Mouse (Mus musculus): ENCODE measurements around the gene Trpt1. TPM values are rescaled to one million over a fixed set of nuclear protein-coding genes. Genes with fewer than 3 reads are reported as not detected.
"Not testable (repeated sequence)": the region's sequence is repeated elsewhere in the genome, so short reads cannot be mapped to it uniquely, and the experiment has no call there.

Trpt1 gene
- polyA plus RNA-seq, 1 experiment from 2014 or later, result 9.7 TPM

DNA sequence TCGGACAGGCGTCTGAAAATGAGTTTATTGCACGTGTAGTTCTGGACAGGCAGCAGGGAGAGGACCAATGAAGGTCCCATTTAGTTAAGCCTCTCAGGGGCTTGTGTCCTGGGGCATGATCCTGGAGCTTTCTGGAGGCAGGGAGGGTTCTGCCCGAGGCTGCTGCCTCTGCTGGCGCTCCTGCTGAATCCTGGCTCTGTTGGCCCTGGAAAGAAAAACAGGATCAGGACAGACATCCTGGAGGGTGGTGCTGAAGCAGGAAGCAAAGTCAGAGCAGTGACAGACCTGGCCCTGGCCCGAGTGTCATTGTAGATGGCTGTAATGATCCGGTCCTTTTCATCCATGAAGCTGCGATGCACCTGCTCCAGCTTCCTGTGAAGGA, 8.0 kb upstream of the Trpt1 start:
- Histone ChIP-seq H3K4me2 (peak overlapping the region; percentile 89), H3K27ac (peak overlapping the region; percentile 92), H3K36me3 (peaks cover 19% of the 10 kb centered on the region), H3K27me3 (no peaks in the 10 kb centered on the region), H3K4me3 (peak overlapping the region; percentile 93), H3K9ac (peak overlapping the region; percentile 95), H3K4me1 (peaks cover 27% of the 10 kb centered on the region), H3K9me3 (no peaks in the 10 kb centered on the region)
- 4% methylated on average over 8 of the region's 8 CpGs for WGBS
- no peak for ATAC-seq (ENCODE audit: borderline replicate concordance, extremely low read depth, low FRiP score, low TSS enrichment)

GRCm38 (mm10) chr19:6989251-6989650, 6.7 kb upstream of the Trpt1 start:
- Histone ChIP-seq H3K27me3 (no peaks in the 10 kb centered on the region), H3K9me3 (no peaks in the 10 kb centered on the region), H3K4me1 (peaks cover 35% of the 10 kb centered on the region), H3K36me3 (peaks cover 9% of the 10 kb centered on the region), H3K4me3 (no peak overlapping the region), H3K4me2 (no peak overlapping the region), H3K9ac (no peak overlapping the region), H3K27ac (peak overlapping the region; percentile 6; the same call in 1 of the 2 replicates)
- WGBS, result 73% methylated on average over 8 of the region's 8 CpGs
- ATAC-seq (ENCODE audit: borderline replicate concordance, extremely low read depth, low FRiP score, low TSS enrichment), result no peak

GRCm38 (mm10) chr19:6990712-6991111, 5.2 kb upstream of the Trpt1 start:
- Histone ChIP-seq H3K27me3 (no peaks in the 10 kb centered on the region), H3K4me2 (no peak overlapping the region), H3K36me3 (no peaks in the 10 kb centered on the region), H3K9me3 (no peaks in the 10 kb centered on the region), H3K4me1 (peaks cover 49% of the 10 kb centered on the region), H3K9ac (no peak overlapping the region), H3K27ac (no peak overlapping the region), H3K4me3 (no peak overlapping the region)
- no peak for ATAC-seq (ENCODE audit: borderline replicate concordance, extremely low read depth, low FRiP score, low TSS enrichment)
- WGBS, result 85% methylated on average over 6 of the region's 6 CpGs

DNA sequence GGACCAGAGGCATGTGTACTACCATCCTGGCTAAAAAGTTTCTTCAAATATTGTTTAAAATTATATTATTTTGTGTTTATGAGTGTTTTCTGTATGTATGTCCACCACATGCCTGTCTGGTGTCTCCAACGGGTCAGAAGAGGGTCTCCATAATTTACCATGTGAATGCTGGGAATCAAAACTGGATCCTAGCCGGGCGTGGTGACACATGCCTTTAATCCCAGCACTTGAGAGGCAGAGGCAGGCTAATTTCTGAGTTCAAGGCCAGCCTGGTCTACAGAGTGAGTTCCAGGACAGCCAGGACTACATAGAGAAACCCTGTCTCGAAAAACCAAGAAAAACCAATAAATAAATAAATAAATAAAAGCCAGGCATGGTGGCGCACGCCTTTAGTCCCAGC, 4.8 kb upstream of the Trpt1 start:
- not testable (repeated sequence) for H3K27me3 ChIP-seq; H3K36me3 ChIP-seq; H3K4me3 ChIP-seq; H3K9ac ChIP-seq; ATAC-seq (ENCODE audit: borderline replicate concordance, extremely low read depth, low FRiP score, low TSS enrichment); H3K9me3 ChIP-seq; H3K27ac ChIP-seq
- peaks cover 46% of the 10 kb centered on the region for H3K4me1 ChIP-seq
- peak overlapping the region; percentile 94; the same call in 1 of the 2 replicates for H3K4me2 ChIP-seq
- 89% methylated on average over 6 of the region's 6 CpGs for WGBS

DNA sequence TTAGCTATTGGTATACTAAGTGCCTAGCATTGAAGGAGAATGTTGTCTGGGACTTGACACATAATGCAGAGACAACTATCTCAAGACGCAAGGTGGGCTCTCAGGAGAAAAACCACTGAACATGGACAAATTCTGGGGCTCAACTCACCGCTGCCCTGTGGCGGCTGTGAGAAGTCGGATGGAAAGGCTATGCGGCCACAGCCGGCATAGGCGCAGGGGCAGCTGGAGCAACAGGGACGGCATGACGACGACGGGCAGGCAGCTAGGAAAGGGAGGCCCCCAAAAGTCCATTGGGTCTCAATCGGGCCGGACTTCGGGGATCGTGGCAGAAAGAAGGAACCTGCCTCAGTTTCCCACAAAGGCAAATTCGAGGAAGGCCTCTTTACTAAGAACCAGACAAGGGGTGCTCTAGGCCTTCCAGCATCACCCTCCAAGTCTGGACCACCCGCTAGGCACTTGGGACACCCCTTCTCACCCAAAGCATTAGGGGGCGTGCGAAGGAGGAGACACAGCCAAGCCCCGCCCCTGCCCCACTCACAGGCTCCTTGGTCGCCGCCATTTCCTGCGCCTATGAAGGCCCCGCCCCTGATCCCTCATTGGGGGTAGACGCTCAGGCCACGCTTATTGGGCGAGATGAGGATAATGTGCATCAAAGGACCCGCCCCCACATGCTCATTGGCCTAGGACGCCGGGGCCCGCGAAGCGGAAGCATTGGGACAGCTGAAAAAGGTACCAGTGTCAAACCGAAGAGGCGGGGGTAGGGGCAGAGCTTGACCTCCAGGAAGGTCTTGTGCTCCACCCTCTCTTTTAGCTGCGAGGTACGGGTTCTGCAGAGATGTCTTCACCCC, 3.7 kb upstream of the Trpt1 start, which contains the start of gene Dnajc4:
Gene Dnajc4 (minus strand): TSS at position 562 of the 848 bp plus-strand sequence.
- Histone ChIP-seq H3K9me3 (no peaks in the 10 kb centered on the region), H3K27ac (peak within 1 kb of the TSS; percentile 48), H3K4me2 (peak within 1 kb of the TSS; percentile 94), H3K4me3 (peak within 1 kb of the TSS; percentile 55), H3K9ac (peak within 1 kb of the TSS; percentile 62), H3K36me3 (no peaks in the 10 kb centered on the region), H3K4me1 (peaks cover 48% of the 10 kb centered on the region), H3K27me3 (no peaks in the 10 kb centered on the region)
- WGBS, result 1% methylated on average over 37 of the region's 37 CpGs
- peak; percentile 94 for ATAC-seq (ENCODE audit: borderline replicate concordance, extremely low read depth, low FRiP score, low TSS enrichment)

- WGBS, result 60% methylated on average over 14 of the region's 14 CpGs
- Histone ChIP-seq H3K9ac (peak overlapping the region; percentile 45; the same call in 1 of the 2 replicates), H3K4me1 (peaks cover 42% of the 10 kb centered on the region), H3K27me3 (no peaks in the 10 kb centered on the region), H3K27ac (peak overlapping the region; percentile 17), H3K4me3 (peak overlapping the region; percentile 55), H3K36me3 (peaks cover 1% of the 10 kb centered on the region; the same call in 1 of the 2 replicates), H3K9me3 (no peaks in the 10 kb centered on the region), H3K4me2 (peak overlapping the region; percentile 94)
- no peak for ATAC-seq (ENCODE audit: borderline replicate concordance, extremely low read depth, low FRiP score, low TSS enrichment)
These were observed 2.7 kb upstream of the Trpt1 start for GRCm38 (mm10) chr19:6993011-6993770.

DNA sequence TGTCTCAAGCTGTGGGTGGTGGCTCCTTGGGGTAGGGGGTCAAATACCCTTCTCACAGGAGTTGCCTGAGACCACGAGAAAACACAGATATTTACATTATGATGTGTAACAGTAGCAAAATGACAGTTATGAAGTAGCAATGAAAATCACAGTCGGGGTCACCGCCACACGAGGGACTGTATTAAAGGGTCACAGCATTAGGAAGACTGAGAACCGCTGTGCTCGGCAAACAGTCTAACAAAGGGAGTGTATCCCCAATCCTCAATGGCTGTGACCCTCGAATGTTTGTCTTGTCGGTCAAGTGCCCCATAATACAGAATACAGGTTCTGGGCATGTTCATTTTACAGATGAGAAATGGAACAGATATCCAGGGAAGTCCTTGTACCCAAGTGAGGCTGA, 1.9 kb upstream of the Trpt1 start:
- Histone ChIP-seq H3K4me2 (no peak overlapping the region), H3K9ac (no peak overlapping the region)
- ATAC-seq (ENCODE audit: borderline replicate concordance, extremely low read depth, low FRiP score, low TSS enrichment), result no peak

GRCm38 (mm10) chr19:6994489-6994888, 1.4 kb upstream of the Trpt1 start:
- Histone ChIP-seq H3K4me1 (peaks cover 40% of the 10 kb centered on the region), H3K9ac (0 out of 2 replicates have a peak overlapping the region, but pooled peaks have one; percentile 13), H3K36me3 (peaks cover 13% of the 10 kb centered on the region), H3K4me2 (peak overlapping the region; percentile 84), H3K4me3 (0 out of 2 replicates have a peak overlapping the region, but pooled peaks have one; percentile 57), H3K27ac (no peak overlapping the region), H3K27me3 (no peaks in the 10 kb centered on the region), H3K9me3 (no peaks in the 10 kb centered on the region)
- WGBS, result 81% methylated on average over 8 of the region's 8 CpGs
- ATAC-seq (ENCODE audit: borderline replicate concordance, extremely low read depth, low FRiP score, low TSS enrichment), result no peak

More for the DNA sequence above, 1.9 kb upstream of the Trpt1 start:
- H3K9me3 ChIP-seq, result no peaks in the 10 kb centered on the region
- H3K4me1 ChIP-seq, result peaks cover 40% of the 10 kb centered on the region
- 66% methylated on average over 8 of the region's 8 CpGs for WGBS
- H3K4me3 ChIP-seq, result no peak overlapping the region
- peaks cover 8% of the 10 kb centered on the region for H3K36me3 ChIP-seq
- H3K27ac ChIP-seq, result no peak overlapping the region
- no peaks in the 10 kb centered on the region for H3K27me3 ChIP-seq

GRCm38 (mm10) chr19:6995255-6995991, 508 bp upstream of the Trpt1 start:
- Histone ChIP-seq H3K9me3 (no peaks in the 10 kb centered on the region), H3K36me3 (peaks cover 22% of the 10 kb centered on the region), H3K9ac (peak overlapping the region; percentile 69), H3K4me1 (peaks cover 40% of the 10 kb centered on the region), H3K27me3 (no peaks in the 10 kb centered on the region), H3K4me2 (peak overlapping the region; percentile 84), H3K27ac (peak overlapping the region; percentile 34; the same call in 1 of the 2 replicates), H3K4me3 (peak overlapping the region; percentile 57)
- no peak for ATAC-seq (ENCODE audit: borderline replicate concordance, extremely low read depth, low FRiP score, low TSS enrichment)
- WGBS, result 41% methylated on average over 21 of the region's 21 CpGs

DNA sequence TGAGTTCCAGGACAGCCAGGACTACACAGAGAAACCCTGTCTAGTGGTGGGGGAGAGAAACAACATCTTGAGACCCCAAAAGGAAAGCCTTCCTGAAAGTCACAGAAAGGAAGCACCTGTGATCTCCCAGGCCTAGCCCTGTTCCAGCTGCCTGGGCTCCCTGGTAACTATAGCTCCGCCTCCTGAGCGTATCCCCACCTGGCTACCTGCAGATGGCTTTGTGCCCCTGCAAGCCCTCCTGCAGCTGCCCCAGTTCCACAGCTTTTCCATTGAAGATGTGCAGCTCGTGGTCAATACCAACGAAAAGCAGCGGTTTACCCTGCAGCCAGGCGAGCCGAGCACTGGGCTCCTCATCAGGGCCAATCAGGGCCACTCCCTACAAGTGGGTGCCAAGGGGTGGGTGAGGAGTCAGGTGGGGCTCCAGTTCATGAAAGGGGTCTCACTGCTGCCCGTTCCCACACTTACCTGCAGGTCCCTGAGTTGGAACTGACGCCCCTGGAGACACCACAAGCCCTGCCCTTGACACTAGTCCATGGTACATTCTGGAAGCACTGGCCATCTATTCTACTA, 1.9 kb downstream of the Trpt1 start:
- no peak overlapping the region for H3K4me3 ChIP-seq
- no peak for ATAC-seq (ENCODE audit: borderline replicate concordance, extremely low read depth, low FRiP score, low TSS enrichment)
- no peaks in the 10 kb centered on the region for H3K27me3 ChIP-seq
- H3K36me3 ChIP-seq, result peaks cover 24% of the 10 kb centered on the region
- WGBS, result 79% methylated on average over 9 of the region's 9 CpGs
- H3K4me1 ChIP-seq, result peaks cover 34% of the 10 kb centered on the region
- no peak overlapping the region for H3K27ac ChIP-seq
- no peaks in the 10 kb centered on the region for H3K9me3 ChIP-seq
- no peak overlapping the region for H3K4me2 ChIP-seq
- no peak overlapping the region for H3K9ac ChIP-seq

Measured in lung, embryonic 15.5 days (tissue).